Mouse (Mus musculus) heart, adult 2 months (tissue): ENCODE data around the gene Nanos2.

Experiments used
- EP300 ChIP-seq: fragments of 200-500 bp; IDR thresholded peaks from 2 replicates; pipeline ENCODE4 v1.6.1; 2011; ENCODE audit warnings: low read depth, low read length, control low read depth; ENCODE audit not compliant: insufficient read depth
- POLR2A ChIP-seq: fragments of 200-500 bp; IDR thresholded peaks from 2 replicates; pipeline ENCODE4 v1.6.1; 2011; ENCODE audit warnings: mild to moderate bottlenecking, low read depth, low read length, control low read depth; ENCODE audit not compliant: insufficient read depth

- TF ChIP-seq EP300 (no peak), POLR2A (no peak)
These were observed 24.4 kb upstream of the Nanos2 start for GRCm38 (mm10) chr7:18962795-18963194.
